Mouse (Mus musculus) midbrain, embryonic 12.5 days (tissue): ENCODE data around the gene Arhgap29. TPM values are rescaled to one million over a fixed set of nuclear protein-coding genes. Genes with fewer than 3 reads are reported as not detected.

Source experiments
- ATAC-seq: fragments of 200-750 bp; cut with Nextera tagmentation; 2 replicates; pipeline ENCODE4 v1.8.0; 2017; ENCODE audit warnings: low read depth, moderate TSS enrichment, moderate library complexity; ENCODE audit not compliant: low FRiP score
- H3K27ac ChIP-seq: fragments of 300-500 bp; sonication (generic); replicated peaks from 2 replicates; pipeline ENCODE4 v1.5.1; 2016; ENCODE audit warnings: mild to moderate bottlenecking
- H3K27me3 ChIP-seq: fragments of 300-500 bp; sonication (generic); 2 replicates; pipeline ENCODE4 v1.6.1; 2016; ENCODE audit warnings: mild to moderate bottlenecking
- H3K36me3 ChIP-seq: fragments of 300-500 bp; sonication (generic); 2 replicates; pipeline ENCODE4 v1.6.1; 2016
- H3K4me1 ChIP-seq: fragments of 300-500 bp; sonication (generic); 2 replicates; pipeline ENCODE4 v1.6.1; 2016
- H3K4me2 ChIP-seq: fragments of 300-500 bp; sonication (generic); replicated peaks from 2 replicates; pipeline ENCODE4 v1.6.1; 2016; ENCODE audit warnings: mild to moderate bottlenecking, moderate library complexity
- H3K4me3 ChIP-seq: fragments of 300-500 bp; sonication (generic); 2 replicates; pipeline ENCODE4 v1.5.1; 2016; ENCODE audit warnings: mild to moderate bottlenecking
- H3K9ac ChIP-seq: fragments of 300-500 bp; sonication (generic); replicated peaks from 2 replicates; pipeline ENCODE4 v1.6.1; 2016; ENCODE audit warnings: mild to moderate bottlenecking, moderate library complexity
- H3K9me3 ChIP-seq: fragments of 300-500 bp; sonication (generic); 2 replicates; pipeline ENCODE4 v1.6.1; 2016; ENCODE audit warnings: mild to moderate bottlenecking
- WGBS: fragments of 180-500 bp; shearing (Covaris S2); methylation state at CpG from one replicate; pipeline ENCODE4 v1.1.7; 2016; 5-methylcytosine and 5-hydroxymethylcytosine counted together
- polyA plus RNA-seq: library from polyadenylated mRNA; unstranded; fragments of >200 nt; fragmentation: Nextera tagmentation; extraction: Ambion mirVana; gene quantifications from 2 replicates; pipeline ENCODE4 v1.2.1, GENCODE M21; 2016

Arhgap29 gene
- polyA plus RNA-seq, 1 experiment from 2014 or later: 44.2 TPM

DNA sequence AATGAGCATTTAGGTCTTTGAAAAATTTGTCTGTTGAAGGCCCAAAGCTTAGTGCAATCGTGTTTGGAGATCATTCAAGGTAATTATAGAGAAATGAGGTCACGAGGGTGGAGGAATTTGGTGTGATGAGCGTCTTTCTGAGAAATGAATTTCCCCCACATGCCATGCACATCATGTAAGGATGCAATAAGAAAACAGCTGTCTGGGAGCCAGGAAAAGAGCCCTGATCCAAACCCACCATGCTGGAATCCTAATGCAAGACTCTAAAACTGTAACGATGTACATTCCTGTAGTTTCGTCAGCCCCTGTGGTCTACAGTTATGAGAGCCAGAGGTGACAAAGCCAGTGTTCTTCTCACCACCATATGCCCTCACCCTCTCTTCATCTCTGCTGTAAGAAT is 32.4 kb upstream of the Arhgap29 start:
- ATAC-seq: no peak
- Histone ChIP-seq H3K36me3 (no peaks in the 10 kb centered on the region), H3K4me3 (no peak overlapping the region)

DNA sequence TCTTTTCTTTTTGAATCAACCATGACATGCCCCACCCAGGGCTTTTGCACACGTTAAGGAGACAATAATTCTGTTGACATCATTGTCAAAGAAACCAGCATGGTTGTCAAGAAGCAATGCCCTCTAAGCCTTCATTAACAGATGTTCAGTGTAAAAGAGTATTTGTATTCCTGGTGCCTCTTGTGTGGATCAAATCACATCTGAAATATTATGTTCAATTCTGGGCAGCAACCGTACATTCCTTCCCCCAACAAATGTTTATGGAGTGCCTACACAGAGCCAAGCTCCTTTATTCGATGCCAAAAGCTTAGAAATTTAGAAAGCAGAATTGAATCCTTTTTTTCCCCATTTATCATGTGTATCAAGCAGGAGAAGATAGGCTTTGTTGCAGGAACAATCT is 31.6 kb upstream of the Arhgap29 start:
- Histone ChIP-seq H3K4me3 (no peak overlapping the region), H3K4me1 (no peaks in the 10 kb centered on the region), H3K4me2 (no peak overlapping the region), H3K9me3 (no peaks in the 10 kb centered on the region), H3K27me3 (no peaks in the 10 kb centered on the region), H3K27ac (no peak overlapping the region), H3K36me3 (no peaks in the 10 kb centered on the region), H3K9ac (no peak overlapping the region)
- no peak for ATAC-seq
- WGBS: 79% methylated on average over 3 of the region's 3 CpGs

More for the DNA sequence above, 32.4 kb upstream of the Arhgap29 start:
- Histone ChIP-seq H3K27ac (no peak overlapping the region), H3K9me3 (no peaks in the 10 kb centered on the region), H3K4me2 (no peak overlapping the region), H3K4me1 (no peaks in the 10 kb centered on the region), H3K27me3 (no peaks in the 10 kb centered on the region), H3K9ac (no peak overlapping the region)
- 89% methylated on average over 5 of the region's 5 CpGs for WGBS

DNA sequence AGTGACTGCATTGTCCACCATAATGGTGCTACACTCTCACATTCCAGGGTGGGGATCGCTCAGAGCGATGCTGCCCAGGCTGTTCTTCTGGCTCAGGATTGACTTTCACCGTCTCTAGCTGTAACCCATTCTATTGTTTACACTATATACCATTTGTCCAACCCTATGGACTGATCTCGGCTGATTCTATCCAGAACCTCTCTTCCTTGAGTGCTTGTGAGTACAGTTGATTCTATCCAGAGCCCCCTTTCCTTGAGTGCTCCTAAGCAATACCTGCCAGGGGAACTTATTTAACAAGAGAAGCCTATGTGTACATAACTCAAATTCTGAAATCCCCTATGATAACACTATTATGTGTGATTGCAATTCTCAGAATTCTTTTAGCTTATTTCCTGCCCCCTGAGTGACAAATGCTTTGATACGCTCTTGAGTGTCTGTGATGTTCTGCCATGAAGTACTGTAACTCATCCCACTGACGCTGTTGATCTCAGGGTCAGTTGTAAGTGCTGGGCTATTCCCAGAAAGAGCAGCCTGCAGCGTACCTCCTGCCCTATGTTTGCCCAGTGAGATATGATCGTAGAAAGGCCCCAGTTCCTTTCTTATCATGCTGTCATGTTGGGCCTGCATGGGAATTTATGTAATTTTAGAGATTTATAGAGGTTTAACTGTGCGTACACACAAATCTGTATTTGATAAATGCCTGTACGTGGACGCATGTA is 27.4 kb upstream of the Arhgap29 start:
- Histone ChIP-seq H3K9ac (no peak overlapping the region), H3K27me3 (no peaks in the 10 kb centered on the region), H3K9me3 (no peaks in the 10 kb centered on the region), H3K4me2 (no peak overlapping the region), H3K4me3 (no peak overlapping the region), H3K4me1 (no peaks in the 10 kb centered on the region), H3K36me3 (no peaks in the 10 kb centered on the region), H3K27ac (no peak overlapping the region)
- no peak for ATAC-seq
- 94% methylated on average over 11 of the region's 11 CpGs for WGBS

DNA sequence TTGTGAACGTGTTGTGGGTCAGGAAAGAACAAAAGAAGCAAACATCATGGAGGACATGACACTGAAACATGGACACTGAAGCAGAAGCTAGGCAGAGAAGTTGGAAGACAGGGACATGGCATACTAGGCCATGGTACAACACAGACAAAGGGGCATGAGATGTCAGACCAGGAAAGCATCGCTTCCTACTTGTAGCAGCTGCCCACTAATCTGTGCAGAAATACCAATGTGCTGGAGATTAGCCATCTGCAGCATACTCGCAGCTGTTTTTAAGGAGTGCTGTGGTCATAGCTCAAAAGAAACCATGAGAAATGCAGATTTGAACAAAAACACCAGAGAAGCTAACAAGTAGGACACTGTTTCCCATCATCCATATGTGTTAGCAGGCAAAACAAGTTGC is 24.7 kb upstream of the Arhgap29 start:
- no peak for ATAC-seq
- no peak overlapping the region for H3K27ac ChIP-seq
- H3K4me3 ChIP-seq: no peak overlapping the region
- no peaks in the 10 kb centered on the region for H3K27me3 ChIP-seq
- no peaks in the 10 kb centered on the region for H3K9me3 ChIP-seq
- H3K4me2 ChIP-seq: no peak overlapping the region
- 83% methylated on average over 3 of the region's 3 CpGs for WGBS
- no peak overlapping the region for H3K9ac ChIP-seq
- no peaks in the 10 kb centered on the region for H3K4me1 ChIP-seq
- H3K36me3 ChIP-seq: no peaks in the 10 kb centered on the region

DNA sequence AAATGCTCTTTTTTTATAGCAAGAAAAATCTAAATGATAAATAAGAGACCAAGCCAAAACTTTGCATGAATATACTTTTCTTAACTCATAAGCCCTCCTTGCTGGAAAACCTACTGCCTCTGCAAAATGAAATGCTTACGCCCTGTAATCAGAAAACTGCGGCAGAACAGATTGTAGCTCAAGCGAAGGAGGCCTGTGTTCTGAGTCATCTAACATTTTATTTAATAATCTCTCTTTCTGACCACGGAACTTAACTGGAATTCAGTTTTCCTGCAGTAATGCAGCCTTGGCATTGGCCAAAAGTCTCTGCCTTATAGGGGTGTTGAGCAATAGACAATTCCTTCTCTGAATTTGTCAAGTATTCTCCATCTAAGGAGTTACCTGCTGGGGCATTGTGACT is 19.5 kb upstream of the Arhgap29 start:
- Histone ChIP-seq H3K4me1 (no peaks in the 10 kb centered on the region), H3K9me3 (no peaks in the 10 kb centered on the region), H3K4me2 (no peak overlapping the region), H3K27ac (no peak overlapping the region), H3K4me3 (no peak overlapping the region), H3K36me3 (no peaks in the 10 kb centered on the region), H3K27me3 (no peaks in the 10 kb centered on the region; the same call in 1 of the 2 replicates), H3K9ac (no peak overlapping the region)
- 91% methylated on average over 4 of the region's 4 CpGs for WGBS
- no peak for ATAC-seq

DNA sequence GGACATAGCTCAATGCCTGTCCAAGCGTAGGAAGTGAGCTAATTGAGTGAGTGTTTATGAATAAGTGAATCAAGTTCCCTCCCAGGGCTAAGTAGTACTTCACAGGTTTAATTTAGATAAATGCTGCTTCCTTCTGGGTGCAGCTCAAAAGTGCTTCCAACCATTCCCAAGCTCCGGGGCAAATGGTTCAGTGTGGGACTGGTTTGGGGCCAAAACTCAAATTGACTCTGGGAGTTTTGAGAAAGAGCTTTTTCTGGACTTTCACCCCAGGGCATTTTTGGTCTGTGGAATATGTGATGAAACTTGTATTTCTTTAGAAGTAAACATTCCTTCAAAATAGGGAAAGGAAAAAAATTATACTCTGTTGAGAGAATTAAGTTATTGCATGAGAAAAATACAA is 16.1 kb upstream of the Arhgap29 start:
- no peak for ATAC-seq
- Histone ChIP-seq H3K36me3 (no peaks in the 10 kb centered on the region), H3K4me1 (no peaks in the 10 kb centered on the region), H3K9ac (no peak overlapping the region), H3K27me3 (no peaks in the 10 kb centered on the region; the same call in 1 of the 2 replicates), H3K4me2 (no peak overlapping the region), H3K4me3 (no peak overlapping the region), H3K9me3 (no peaks in the 10 kb centered on the region), H3K27ac (no peak overlapping the region)
- WGBS: 82% methylated on average over 2 of the region's 2 CpGs

DNA sequence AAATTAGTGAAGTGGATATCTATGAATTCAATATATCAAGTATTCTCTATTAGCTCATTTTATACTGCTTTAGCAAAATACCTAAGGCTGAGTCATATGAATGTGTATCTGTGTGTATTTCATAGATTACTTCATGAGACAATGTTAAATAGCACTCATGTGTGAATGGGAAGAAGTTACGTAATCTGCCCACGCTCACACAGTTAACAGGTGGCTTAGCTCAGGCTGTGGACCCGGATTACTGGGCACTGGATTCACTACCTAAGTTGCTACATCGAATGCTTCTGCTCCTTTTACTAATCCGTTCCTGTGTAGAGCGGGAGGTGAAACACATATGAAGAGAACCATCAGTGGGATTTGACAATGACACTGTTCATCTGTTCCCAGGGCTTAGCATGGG is 15.3 kb upstream of the Arhgap29 start:
- no peaks in the 10 kb centered on the region for H3K4me1 ChIP-seq
- H3K4me3 ChIP-seq: no peak overlapping the region
- H3K4me2 ChIP-seq: no peak overlapping the region
- no peaks in the 10 kb centered on the region; the same call in 1 of the 2 replicates for H3K27me3 ChIP-seq
- H3K9ac ChIP-seq: no peak overlapping the region
- H3K9me3 ChIP-seq: no peaks in the 10 kb centered on the region
- no peak overlapping the region for H3K27ac ChIP-seq
- WGBS: 95% methylated on average over 6 of the region's 6 CpGs
- H3K36me3 ChIP-seq: no peaks in the 10 kb centered on the region
- no peak for ATAC-seq

DNA sequence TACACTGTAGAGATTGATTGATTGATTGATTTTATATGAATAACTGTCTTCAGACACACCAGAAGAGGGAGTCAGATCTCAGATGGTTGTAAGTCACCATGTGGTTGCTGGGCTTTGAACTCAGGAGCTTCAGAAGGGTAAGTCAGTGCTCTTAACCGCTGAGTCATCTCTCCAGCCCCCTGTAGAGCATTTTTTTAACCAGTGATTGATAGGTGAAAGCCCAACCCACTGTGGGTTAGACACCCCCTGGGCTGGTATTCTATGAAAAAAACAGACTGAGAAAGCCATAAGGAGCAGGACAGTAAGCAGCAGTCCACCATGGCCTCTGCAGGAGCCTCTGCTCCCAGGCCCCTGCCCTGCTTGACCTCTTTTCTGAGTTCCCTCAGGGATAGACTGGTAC is 12.7 kb upstream of the Arhgap29 start:
- no peak overlapping the region for H3K4me2 ChIP-seq
- ATAC-seq: no peak
- H3K27ac ChIP-seq: no peak overlapping the region
- 64% methylated on average over 1 of the region's 1 CpGs for WGBS
- no peak overlapping the region for H3K4me3 ChIP-seq
- H3K27me3 ChIP-seq: no peaks in the 10 kb centered on the region
- no peaks in the 10 kb centered on the region for H3K9me3 ChIP-seq
- H3K9ac ChIP-seq: no peak overlapping the region
- H3K36me3 ChIP-seq: no peaks in the 10 kb centered on the region
- no peaks in the 10 kb centered on the region for H3K4me1 ChIP-seq

DNA sequence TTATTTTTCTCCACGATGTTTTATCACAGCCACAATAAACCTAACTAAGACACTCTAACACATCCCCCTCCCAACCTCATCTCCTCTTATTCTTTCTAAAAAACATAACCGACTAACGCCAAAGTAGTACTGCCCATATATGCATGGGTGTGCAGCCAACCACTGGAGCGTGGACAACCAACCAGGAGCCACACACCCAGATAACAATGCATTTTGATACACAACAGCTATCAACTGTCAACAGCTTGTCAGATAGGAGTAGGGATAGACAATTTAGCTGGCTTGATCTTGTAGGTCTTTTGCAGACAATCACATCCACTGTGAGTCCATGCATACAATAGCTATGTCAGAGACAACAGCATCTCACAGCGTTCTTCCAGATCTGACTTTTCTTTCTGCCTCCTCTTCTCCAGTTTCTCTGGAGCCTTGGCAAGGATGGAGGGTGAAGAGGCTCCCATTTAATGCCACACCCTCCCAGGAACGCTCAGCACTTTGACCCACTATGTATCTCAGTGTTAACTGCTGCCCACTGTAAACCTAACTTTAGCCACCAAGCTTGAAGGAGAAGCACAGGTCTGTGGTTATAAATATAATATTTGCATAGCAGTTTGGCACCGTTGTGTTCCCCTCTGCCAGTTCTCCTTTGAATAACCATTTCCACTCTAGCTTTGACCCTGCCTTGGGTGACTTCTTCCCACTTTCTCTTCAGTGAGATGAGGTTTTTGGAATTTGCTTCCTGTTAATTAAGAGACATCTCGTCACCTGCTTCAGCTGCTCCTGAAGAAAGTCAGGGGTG is 12.0 kb upstream of the Arhgap29 start:
- no peaks in the 10 kb centered on the region for H3K4me1 ChIP-seq
- no peak overlapping the region for H3K4me3 ChIP-seq
- ATAC-seq: no peak
- H3K9me3 ChIP-seq: no peaks in the 10 kb centered on the region
- H3K27me3 ChIP-seq: no peaks in the 10 kb centered on the region
- no peak overlapping the region for H3K27ac ChIP-seq
- WGBS: 88% methylated on average over 8 of the region's 8 CpGs
- no peak overlapping the region for H3K4me2 ChIP-seq
- no peaks in the 10 kb centered on the region for H3K36me3 ChIP-seq
- H3K9ac ChIP-seq: no peak overlapping the region

DNA sequence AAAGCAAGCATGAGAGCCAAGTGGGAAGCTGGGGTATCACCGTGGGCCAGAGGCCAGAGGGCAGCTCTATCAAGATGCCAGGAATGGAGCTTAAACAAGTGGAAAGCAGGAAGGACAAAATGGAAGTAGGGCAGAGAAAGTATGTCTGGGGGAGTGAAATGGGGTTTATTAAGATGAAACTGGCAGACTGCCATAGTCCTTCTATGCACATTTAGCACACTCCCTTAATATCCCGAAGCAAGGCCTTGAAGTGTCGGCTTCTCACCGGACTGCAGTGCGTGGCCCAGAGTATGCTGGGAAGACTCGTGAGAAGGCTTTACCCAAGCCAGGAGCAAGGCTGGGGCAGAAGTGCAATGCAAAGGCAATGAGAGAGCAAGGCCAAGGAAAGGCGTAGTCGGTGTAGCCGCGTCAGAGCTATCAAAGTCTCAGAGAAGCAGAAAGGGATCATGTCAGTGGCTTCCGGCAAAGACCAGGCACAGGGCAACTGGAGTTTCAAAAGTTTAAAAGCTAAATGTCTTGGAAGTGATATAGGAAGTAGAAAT is 11.1 kb upstream of the Arhgap29 start:
- Histone ChIP-seq H3K27ac (no peak overlapping the region), H3K36me3 (no peaks in the 10 kb centered on the region), H3K4me2 (no peak overlapping the region), H3K27me3 (no peaks in the 10 kb centered on the region), H3K9me3 (no peaks in the 10 kb centered on the region), H3K9ac (no peak overlapping the region), H3K4me3 (no peak overlapping the region), H3K4me1 (no peaks in the 10 kb centered on the region)
- no peak for ATAC-seq
- WGBS: 92% methylated on average over 11 of the region's 11 CpGs

DNA sequence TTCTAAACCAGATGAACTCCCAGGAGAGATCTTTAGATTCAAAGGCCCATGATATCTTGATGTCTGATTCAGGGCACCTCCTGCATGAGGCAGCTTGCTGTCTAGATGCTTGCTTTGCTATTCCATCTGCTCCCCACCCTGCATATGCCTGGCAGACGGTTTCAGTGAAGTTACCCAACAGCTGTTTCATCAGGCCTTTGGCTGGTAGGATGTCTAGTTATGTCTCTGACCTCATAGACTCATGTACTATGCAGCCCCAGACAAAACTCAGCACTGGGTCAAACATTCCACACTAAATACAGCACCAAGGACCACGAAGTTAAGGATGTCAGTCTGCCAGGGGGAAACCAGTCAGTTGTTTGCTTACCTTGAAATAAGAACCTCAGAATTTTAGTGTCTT is 6.4 kb upstream of the Arhgap29 start:
- Histone ChIP-seq H3K4me1 (no peaks in the 10 kb centered on the region), H3K27me3 (no peaks in the 10 kb centered on the region), H3K4me2 (no peak overlapping the region), H3K9ac (no peak overlapping the region), H3K4me3 (no peak overlapping the region), H3K36me3 (no peaks in the 10 kb centered on the region), H3K27ac (no peak overlapping the region), H3K9me3 (no peaks in the 10 kb centered on the region)
- ATAC-seq: no peak
- 80% methylated on average over 2 of the region's 2 CpGs for WGBS

DNA sequence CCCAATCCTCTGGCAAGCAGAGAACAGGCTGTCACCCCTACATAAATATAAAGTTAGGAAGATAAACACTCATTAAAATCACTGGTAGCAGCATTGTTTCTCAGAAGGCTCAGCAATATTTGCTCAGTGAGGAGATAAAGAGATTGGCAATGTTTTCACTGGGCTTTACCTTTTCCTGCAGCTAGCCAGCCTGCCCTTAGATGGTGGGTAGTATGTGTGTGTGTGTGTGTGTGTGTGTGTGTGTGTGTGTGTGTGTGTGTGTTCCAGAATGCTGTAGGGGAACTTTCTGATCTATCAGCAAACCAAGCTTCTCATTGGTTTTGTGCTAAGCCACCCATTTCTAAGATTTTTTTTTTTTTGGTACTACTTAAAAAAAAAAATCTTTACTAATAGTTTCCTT is 5.6 kb upstream of the Arhgap29 start:
- H3K9me3 ChIP-seq: no peaks in the 10 kb centered on the region
- no peak overlapping the region for H3K9ac ChIP-seq
- no peaks in the 10 kb centered on the region for H3K36me3 ChIP-seq

More for the DNA sequence above, 5.6 kb upstream of the Arhgap29 start:
- Histone ChIP-seq H3K27me3 (peaks cover 2% of the 10 kb centered on the region; the same call in 1 of the 2 replicates), H3K4me1 (no peaks in the 10 kb centered on the region), H3K4me2 (no peak overlapping the region), H3K4me3 (no peak overlapping the region), H3K27ac (no peak overlapping the region)
- ATAC-seq: no peak
